Mouse (Mus musculus) urinary bladder, postnatal 14 days (tissue): Measurements from ENCODE around the gene Chaf1a.

Experiments used
- DNase-seq: peaks from one replicate; pipeline ENCODE4 v3.0.0; 2021; ENCODE audit warnings: low spot score

The Chaf1a gene

DNA sequence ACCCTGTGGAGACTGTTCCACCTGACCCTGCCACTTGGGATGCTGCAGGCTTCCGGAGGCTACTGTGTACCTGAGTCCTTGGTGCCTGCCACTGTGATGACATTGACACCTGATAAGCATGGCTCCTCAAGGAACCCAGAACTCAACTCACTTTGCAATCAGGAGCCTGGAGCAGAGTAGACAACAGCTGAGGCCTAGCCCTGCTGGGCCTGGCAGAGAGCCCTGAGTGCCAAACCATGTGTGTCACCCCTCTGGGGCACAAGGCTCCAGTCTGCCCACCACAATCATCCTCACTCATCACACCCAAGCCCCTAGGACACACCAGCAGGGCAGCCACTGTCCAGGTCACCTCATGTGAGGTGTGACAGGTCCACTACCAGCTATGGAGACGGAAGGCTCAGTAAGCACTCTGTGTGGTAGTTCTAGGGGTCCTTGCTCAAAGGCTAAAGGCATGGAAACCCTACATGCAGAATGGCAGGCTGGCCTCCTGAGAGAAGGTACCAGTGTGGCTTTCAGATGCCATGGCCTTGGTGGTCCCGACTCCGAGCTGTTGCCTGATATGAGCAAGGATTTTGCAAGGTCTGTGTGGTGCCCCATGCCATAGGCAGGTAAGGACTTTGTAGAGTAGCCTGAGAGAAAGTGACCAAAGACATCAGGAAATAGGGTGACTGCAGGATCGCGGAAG lies 19.7 kb upstream of the Chaf1a start:
- no peak for DNase-seq

DNA sequence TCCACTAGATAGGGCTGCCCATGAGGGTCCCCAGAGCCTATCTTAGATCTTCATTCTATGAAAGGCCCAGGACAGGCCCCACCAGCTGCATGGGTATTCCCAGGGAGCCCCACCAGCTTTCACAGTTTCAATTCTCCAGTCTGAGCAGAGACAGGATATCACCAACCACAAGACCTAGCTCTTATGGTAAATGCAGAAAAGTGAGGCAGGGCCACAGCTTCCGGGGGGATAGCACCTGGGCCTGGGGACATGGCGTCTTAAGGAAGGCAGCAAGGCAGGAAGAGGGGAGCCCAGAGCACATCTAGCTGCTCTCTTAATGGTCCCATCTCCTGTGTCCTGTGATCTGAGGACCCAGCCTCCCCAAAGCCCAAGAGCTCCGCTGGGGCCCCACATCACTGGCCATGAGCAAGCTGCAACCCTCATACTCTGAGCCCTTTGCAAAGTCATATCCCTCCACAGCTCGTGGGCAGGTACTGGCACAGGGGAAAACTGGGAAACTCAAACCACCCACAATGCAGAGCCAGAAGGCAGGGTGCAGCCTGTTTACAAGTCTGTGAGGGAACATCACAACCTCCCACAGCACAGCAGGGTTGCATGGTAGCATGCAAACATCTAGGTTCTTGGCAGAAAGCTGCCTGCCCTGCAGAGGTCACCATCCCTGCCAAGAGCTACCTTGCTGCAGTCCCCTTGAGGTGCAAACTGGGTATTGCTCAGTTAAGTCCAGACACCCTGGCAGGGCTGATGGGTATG lies 18.9 kb upstream of the Chaf1a start:
- no peak for DNase-seq

DNA sequence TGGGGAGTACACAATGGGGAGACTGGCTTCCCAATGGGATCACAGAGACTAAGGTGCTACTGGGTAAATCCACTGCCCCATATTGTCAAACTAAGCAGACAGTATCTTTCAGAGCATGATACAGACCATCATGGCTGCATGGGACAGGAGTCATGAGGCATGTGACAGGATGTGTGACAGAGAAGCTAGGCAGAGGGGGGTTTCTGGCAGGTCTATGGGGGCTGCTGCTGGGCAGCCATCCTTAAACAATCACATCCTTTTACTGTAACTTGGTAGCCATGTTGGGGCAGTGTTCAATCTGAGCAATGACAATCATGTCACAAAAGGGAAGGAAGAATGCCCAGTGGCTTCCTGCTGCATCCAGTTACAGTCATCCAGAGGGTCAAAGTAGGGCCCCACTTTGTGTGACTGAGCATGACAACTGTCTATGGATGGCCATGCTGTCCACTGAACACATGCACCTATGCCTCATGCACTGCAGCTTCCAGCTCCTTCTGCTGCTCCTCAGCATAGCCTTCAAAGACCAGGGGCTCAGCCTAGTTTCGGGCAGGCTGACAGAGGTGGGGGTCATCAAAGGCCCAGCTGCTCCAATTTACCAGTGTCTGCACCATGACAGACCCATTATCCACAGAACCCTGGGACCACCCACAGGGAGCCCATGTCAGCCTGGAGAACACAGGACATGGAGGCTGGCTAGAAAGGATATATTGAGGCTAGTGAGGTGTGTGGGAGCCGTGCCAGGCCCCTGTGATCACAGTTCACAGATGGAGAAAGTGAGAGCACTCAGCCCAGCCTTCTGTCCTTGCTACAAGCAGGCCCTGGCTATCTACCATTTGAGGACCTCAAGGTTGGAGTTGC lies 17.9 kb upstream of the Chaf1a start:
- no peak for DNase-seq

DNA sequence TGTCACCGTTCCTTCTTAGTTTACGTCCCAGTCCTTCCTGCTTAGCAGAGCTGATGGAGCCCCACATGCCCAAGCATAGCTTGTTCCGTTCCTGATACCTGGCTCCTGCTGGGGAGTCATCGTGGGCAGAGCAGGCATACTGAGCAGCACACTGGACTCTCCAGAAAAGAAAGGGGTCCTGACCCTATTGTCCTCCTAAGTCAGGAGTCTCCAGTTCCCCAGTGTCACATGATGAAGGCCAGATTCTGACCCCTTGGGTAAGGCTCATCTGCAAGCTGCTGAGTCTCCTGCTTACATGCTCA lies 17.3 kb upstream of the Chaf1a start:
- no peak for DNase-seq

DNA sequence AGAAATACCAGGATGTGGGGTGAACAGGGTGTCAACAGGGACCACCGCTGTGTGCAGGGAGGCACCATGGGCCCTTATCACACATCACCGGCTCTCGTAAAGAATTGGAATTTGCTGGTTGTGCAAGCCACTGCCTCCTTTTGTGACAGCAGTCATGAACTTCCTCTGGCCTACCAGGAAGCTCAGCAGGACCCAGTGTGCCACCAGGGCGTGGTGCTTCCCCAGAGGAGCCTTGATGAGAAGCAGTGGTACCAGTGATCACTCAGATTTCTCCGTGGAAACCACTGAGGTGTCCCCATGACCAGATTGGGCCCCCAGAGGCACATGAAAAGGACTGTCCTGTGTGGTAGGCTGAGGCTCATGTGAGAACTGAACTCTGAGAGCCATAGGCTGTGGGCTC lies 16.9 kb upstream of the Chaf1a start:
- peak; percentile 41 for DNase-seq

DNA sequence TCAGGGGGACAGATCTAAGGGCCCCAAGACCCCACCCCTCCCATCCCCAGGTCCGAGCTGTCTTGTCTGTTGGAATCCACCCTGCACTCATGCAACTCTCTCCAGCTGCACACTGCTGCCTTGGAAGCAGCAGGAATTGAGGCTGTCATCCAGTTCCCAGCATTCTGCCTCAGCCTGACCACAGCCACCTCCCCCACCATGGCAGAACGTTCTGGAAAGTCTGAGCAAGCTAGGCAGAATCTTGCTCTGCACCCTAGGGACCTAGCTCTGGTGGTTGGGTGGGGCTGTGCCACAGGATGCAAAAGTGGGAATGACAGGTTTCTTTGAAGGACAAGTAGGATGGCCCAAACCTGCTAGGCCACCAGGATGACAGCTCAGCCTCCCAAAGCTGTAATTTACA lies 15.8 kb upstream of the Chaf1a start:
- DNase-seq, result no peak

DNA sequence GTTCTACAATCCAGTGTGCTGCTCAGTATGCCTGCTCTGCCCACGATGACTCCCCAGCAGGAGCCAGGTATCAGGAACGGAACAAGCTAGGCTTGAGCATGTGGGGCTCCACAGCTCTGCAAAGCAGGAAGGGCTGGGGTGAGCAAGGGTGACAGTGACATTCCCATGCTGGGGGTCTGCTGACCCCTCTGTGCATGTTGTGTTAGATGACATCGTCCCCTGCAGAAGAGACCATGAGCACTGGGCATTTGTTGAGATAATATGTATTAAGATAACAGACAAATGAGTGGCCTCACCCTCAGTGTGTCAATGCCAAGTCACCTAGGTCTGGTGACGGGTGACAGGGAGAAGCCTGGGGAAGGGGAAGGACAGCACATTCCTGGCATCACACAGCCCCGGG lies 15.3 kb upstream of the Chaf1a start:
- DNase-seq, result no peak

DNA sequence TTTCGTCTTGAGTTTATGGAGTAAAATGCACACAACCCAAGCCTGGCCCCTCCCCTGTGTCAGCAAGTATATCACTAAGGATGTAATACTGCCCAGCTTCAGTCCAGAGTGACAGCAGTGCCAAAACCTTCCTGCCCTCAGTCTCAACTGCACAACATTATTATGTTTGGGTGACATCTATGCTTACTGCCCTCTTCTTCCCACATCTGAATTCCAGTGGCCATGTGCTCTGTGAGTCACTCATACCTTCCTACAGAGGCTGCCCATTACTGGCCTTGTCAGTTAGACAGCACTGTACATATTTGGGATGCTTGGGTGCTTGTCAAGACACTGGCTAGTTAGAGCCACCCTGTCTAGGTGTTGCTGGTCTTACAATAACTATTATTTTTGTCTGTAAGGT lies 13.9 kb upstream of the Chaf1a start:
- DNase-seq, result no peak

DNA sequence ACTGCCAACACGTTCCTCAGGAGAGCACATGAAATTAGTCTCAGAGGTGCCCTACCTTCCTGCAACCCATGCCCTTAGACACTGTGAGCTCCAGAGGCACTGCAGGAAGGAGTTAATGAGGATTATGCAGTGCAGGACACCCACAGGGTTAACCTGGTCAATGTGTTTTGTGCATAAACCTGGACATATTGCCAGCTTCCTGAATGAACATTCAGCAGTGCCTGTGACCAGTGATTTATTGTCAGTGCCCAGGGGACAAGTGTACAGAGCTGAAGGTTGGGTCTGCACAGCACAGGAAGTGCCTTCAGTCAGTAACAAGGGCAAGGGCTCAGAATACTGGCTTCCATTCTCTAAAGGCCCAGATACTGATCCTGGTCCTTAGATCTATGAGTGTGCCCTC lies 13.4 kb upstream of the Chaf1a start:
- DNase-seq, result no peak

DNA sequence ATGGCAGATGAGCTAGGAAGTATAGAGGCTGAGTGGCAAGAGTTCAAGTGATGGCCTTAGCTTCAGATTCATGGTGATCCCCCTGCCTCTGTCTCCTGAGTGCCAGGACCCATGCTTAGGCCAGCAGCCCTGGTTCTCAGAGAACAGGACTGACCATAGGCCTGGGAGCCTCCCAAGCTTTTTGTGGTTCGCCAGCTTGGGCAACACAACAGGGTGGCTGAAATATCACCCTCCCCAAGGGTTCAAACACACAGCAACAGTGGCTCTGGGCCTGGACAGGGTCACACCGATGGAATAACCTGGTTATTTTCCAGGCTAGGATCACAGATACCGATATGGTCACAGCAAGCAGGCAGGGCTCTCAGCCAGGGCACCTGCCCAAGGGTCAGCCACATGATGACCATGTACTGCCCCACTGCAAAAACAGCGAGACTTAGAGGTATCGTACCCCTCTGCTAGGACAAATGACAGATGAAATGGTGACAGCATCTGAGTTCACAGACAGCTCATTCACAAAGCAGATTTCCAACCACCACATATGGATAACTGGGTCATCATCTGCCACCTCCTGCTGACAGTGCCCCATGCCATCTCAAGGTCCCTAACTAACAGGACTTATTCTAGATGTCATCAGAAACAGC lies 12.3 kb upstream of the Chaf1a start:
- DNase-seq, result no peak

DNA sequence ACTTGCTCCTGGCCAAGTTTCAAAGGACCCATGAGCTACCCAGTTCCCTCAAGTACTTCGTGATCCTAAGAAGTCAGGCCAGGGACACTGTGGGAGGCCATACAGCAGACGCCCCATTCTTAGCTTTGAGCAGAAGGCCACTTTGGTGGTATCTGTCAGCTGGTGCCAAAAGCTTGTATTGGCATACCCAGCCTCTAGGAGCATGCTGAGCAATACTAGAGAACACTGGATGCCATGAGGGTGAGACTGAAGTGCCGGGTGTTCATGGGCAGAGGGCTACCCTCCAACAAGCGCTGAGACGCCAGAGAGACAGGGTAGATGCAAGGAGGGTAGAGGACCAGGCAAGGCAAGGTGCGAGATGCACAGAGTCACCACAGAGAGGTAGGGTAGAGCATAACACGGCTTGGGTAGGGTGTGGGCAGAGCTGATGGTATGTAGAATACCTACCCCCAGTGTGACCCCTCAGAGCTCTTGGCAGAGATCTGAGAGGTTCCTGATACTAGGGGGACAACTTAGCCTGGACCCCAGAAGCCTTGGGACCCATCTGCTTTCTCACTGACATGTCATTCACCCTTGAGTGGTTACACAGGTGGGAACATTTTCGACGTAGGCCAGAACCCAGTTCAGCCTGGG lies 9.9 kb upstream of the Chaf1a start:
- no peak for DNase-seq

DNA sequence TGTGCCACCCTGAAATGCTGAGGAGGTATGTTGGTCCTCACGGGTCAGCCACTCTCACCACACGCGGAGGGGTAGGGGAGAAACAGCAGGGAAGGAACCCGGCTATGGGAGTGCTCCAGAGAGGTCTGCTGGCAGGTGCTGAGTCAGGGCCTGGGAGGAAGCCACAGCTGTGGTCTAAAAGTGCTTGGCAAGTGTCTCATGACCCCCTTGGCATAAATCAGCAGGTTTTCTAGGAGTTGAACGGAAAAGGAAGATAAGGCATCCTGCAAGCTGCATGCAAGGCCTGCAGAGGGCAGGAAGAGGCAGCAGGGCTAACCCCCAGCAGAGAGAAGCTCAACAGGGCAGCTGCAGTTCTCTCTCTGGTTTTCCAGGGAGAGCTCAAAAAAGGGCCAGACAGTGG lies 9.3 kb upstream of the Chaf1a start:
- no peak for DNase-seq

DNA sequence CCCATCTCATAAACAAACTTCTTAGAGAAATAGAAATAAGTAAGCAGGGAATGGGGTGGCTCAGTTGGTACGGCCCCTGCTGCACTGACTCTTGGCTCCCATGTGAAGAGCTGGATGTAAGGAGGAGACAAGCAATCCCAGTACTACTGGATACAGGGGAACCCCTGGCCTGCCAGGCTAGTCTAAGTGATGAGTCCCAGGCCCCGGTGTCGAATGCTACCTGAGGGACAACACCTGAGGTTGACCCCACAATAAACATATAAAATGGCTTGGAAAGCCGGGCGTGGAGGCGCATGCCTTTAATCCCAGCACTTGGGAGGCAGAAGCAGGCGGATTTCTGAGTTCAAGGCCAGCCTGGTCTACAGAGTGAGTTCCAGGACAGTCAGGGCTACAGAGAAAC lies 8.8 kb upstream of the Chaf1a start:
- no peak for DNase-seq

DNA sequence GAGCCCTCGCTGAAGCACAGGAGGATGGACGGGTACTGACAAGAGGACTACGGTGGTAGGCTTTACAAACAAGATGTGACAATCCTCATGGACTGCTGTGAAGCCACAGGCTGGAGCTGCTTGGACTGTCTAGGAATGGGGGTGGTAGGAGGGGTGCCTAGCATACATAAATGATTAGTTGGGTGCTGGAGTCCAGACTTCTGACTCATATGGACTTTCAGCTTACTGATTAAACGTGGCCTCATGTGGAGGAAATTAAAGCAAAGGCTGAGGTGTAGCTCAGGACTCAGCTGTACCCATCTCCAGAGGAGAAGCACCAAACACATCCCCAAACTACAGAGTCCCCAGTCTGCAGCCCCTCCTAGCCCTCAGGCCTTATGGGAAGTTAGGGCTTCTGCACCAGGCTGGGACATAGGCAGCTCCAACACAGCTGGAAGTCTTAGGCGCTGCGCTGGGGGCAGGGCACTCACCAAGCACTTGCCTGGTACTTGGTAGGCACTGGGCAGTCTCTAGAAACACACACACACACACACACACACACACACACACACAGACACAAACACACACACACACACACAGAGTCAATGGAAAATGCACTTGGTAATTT lies 8.0 kb upstream of the Chaf1a start:
- DNase-seq, result no peak

DNA sequence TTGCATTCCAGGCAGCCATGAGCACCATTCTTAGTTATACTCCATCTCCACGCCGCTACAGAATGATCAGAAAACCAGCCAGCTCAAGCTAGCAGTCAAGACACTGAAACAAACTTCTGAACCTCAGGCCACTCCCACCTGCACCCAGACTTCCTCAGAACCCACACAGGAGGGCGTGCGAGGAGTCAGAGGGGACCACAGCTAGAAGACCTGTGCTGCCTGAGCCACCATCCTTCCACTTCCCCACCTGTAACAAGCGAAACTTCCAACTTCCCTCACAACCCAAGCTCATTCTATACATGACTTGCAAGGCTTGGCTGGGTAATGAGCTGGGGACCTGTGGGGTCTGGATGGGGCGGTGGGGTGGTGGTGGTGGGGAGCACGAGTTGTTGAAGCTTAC lies 7.4 kb upstream of the Chaf1a start:
- DNase-seq, result no peak

DNA sequence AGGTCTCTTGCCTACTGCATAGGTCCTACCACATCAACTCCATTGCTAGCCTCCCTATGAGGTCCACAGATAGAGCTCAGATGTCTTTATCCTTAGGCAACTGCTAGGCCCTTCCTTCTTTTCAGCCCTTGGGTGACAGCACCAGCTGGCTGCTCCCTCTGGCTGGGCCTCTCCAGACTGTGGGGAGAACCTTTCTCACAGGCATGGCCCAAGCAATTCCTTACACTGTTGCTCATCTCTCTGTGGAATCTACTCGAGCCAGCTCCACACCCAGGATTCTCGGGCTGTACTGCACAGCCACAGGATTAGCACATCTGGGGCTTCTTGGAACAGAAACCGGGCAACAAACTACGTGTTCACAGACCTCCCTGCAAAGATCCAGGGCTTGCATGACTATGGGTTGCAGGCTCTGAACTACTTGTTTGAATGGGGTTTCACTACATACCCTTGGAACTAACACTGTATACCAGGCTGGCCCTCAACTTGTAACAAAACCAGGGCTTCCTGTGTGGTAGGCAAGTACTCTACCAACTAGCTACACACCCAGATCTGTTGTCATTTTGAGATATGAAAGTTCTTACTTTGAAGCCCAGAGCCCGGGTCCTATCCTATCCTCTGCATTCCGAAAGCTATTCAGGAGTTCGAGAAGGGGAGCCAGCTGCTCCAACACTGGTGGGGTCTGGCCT lies 6.1 kb upstream of the Chaf1a start:
- DNase-seq, result peak; percentile 37

DNA sequence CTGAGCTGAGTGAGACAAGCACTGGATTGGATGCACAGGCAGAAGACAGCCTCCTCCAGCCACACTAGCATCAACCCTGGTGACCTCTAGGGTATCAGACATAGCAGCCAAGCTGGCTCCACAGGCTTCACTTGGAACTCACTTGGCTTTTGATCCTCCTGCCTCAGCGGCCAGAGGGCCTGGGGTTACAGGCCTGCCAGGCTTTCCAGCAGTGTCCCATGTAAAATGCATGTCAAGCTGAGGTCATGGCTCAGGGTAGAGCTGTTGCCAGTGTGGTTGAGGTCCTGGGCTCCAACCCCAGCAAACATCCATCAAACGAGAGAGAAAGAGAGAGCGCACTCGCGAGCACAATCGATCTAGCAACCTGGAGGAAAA lies 5.5 kb upstream of the Chaf1a start:
- DNase-seq, result no peak

DNA sequence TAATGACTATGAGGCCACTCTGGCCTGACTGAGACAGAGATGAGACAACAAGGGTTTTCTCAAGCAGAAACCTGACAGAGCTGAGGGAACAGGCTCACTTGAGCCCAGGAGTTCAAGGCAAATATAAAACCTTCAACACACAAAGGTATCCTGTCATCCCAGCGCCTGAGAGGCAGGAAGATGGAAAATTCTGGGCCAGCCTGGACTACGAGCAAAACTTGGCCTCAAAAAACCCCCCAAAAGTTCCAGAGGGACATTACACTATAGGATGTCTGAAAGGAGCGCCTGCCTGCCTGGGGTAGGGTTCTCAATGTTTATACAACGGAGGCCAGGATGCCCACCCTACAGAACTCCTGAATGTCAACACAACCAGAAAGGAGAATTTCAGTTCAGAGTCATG lies 5.0 kb upstream of the Chaf1a start:
- no peak for DNase-seq

DNA sequence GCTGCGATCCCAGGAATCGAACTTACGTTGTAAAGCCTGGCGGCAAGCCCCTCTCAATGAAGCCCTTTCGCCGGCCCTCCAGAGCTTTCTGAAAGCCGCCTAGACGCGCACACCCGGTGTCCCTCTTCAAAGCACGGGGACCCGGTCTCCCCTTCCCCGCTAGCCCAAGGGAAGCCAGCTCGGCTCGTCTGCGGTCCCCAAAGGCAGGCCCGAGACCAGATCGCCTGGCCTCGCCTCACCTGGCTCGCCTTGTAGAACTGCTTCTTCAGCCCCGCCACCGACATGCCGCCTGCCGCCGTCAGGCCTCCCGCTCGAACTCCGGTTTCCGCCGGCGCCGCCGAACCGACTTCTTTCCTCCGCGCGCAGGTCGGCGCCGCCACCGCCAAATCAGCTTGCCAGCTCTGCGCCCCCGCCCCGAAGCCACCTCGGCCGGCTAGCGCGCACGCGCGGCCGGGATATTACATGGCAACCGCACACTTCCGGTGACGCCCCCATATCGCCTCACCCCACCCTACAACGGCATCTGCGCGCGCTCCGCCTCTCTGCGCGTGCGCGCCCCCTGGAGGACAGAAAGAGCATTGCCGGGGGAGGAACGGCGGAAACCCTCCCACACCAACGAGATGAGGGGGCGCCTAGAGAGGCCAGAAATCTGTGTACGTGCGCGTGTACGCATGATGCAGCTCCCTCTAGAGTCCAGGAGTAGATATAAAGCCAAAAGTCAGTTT lies 3.9 kb upstream of the Chaf1a start, which contains the start of gene Sh3gl1:
Sh3gl1 (minus strand) TSS at position 460 of the 725 bp plus-strand sequence.
- DNase-seq, result peak; percentile 99

DNA sequence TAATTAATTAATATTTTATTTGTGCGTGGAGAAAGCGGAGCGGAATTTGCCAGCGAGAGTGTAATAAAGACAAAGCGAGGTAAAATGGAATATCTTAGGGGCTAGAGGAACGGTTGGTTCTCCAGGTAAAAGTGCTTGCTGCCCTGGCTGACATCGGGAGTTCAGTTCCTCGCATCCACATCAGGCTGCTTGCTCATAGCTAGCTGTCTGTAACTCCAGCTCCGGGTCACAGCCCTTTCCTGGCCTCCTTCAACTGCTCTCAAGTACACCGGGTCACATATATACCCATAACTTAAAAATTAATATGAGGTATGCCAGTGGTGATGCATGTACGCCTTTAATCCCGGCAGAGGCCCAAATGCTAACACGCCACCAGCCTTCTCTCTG lies 3.3 kb upstream of the Chaf1a start:
- DNase-seq, result no peak
